Mouse (Mus musculus) liver, embryonic 13.5 days (tissue): ENCODE measurements around the gene Ctbp2. TPM values are rescaled to one million over a fixed set of nuclear protein-coding genes. Genes with fewer than 3 reads are reported as not detected.
A peak's percentile ranks its signal among the peaks of the same experiment; 100 is the strongest.

Experiments used
- ATAC-seq: fragments of 200-750 bp; cut with Nextera tagmentation; 2 replicates; pipeline ENCODE4 v1.8.0; 2017; ENCODE audit warnings: low read depth, mild to moderate bottlenecking, moderate number of reproducible peaks, moderate library complexity
- DNase-seq: peaks from one replicate; pipeline ENCODE4 v3.0.0; 2022
- H3K27ac ChIP-seq: fragments of 300-500 bp; sonication (generic); 2 replicates; pipeline ENCODE4 v1.5.1; 2015; ENCODE audit warnings: moderate library complexity, mild to moderate bottlenecking, inconsistent platforms
- H3K27me3 ChIP-seq: fragments of 300-500 bp; sonication (generic); 2 replicates; pipeline ENCODE4 v1.6.1; 2015; ENCODE audit warnings: mild to moderate bottlenecking, inconsistent platforms
- H3K36me3 ChIP-seq: fragments of 300-500 bp; sonication (generic); 2 replicates; pipeline ENCODE4 v1.6.1; 2015; ENCODE audit warnings: mild to moderate bottlenecking, inconsistent platforms
- H3K4me1 ChIP-seq: fragments of 300-500 bp; sonication (generic); replicated peaks from 2 replicates; pipeline ENCODE4 v1.6.1; 2015; ENCODE audit warnings: inconsistent platforms
- H3K4me2 ChIP-seq: fragments of 300-500 bp; sonication (generic); 2 replicates; pipeline ENCODE4 v1.6.1; 2015; ENCODE audit warnings: inconsistent platforms, mild to moderate bottlenecking, moderate library complexity
- H3K4me3 ChIP-seq: fragments of 300-500 bp; sonication (generic); replicated peaks from 2 replicates; pipeline ENCODE4 v1.5.1; 2015; ENCODE audit warnings: mild to moderate bottlenecking, inconsistent platforms
- H3K9ac ChIP-seq: fragments of 300-500 bp; sonication (generic); 2 replicates; pipeline ENCODE4 v1.6.1; 2015; ENCODE audit warnings: mild to moderate bottlenecking, inconsistent platforms
- H3K9me3 ChIP-seq: fragments of 300-500 bp; sonication (generic); replicated peaks from 2 replicates; pipeline ENCODE4 v1.6.1; 2016; ENCODE audit warnings: inconsistent platforms
- WGBS: fragments of 180-500 bp; shearing (Covaris S2); methylation state at CpG from one replicate; pipeline ENCODE4 v1.1.7; 2015; ENCODE audit not compliant: insufficient replicate concordance; 5-methylcytosine and 5-hydroxymethylcytosine counted together
- polyA plus RNA-seq: library from polyadenylated mRNA; unstranded; fragments of >200 nt; fragmentation: Nextera tagmentation; extraction: Ambion mirVana; gene quantifications from 2 replicates; pipeline ENCODE4 v1.2.1, GENCODE M21; 2015

Gene Ctbp2
- polyA plus RNA-seq: 11.4 and 13.9 TPM in 2 replicates

- H3K27me3 ChIP-seq: peaks cover 69% of the 10 kb centered on the region
- DNase-seq: peak; percentile 67
These were observed at the start of gene Ctbp2 for GRCm38 (mm10) chr7:133123999-133124700. Gene Ctbp2, minus strand, starts transcription at chr7:133124354.

GRCm38 (mm10) chr7:133171403-133172032 lies 47.4 kb upstream of the Ctbp2 start:
- Histone ChIP-seq H3K36me3 (no peaks in the 10 kb centered on the region), H3K4me3 (no peak overlapping the region), H3K27me3 (no peaks in the 10 kb centered on the region), H3K9ac (no peak overlapping the region), H3K9me3 (no peaks in the 10 kb centered on the region), H3K4me2 (no peak overlapping the region), H3K27ac (no peak overlapping the region), H3K4me1 (peaks cover 2% of the 10 kb centered on the region; the same call in 1 of the 2 replicates)
- no peak for DNase-seq
- 67% methylated on average over 4 of the region's 4 CpGs for WGBS
- no peak for ATAC-seq

More at GRCm38 (mm10) chr7:133123999-133124700, at the start of gene Ctbp2:
- Histone ChIP-seq H3K4me1 (peaks cover 37% of the 10 kb centered on the region), H3K9me3 (no peaks in the 10 kb centered on the region), H3K9ac (peak within 1 kb of the TSS; percentile 79), H3K4me3 (peak within 1 kb of the TSS; percentile 76), H3K36me3 (no peaks in the 10 kb centered on the region), H3K4me2 (peak within 1 kb of the TSS; percentile 88), H3K27ac (peak within 1 kb of the TSS; percentile 84)
- WGBS: under 1% methylated on average over 59 of the region's 59 CpGs
- ATAC-seq: peak; percentile 86

- ATAC-seq (no peak), DNase-seq (no peak)
- Histone ChIP-seq H3K27ac (no peak overlapping the region), H3K4me2 (no peak overlapping the region), H3K9me3 (no peaks in the 10 kb centered on the region), H3K27me3 (no peaks in the 10 kb centered on the region), H3K4me3 (no peak overlapping the region), H3K4me1 (no peaks in the 10 kb centered on the region), H3K36me3 (no peaks in the 10 kb centered on the region), H3K9ac (no peak overlapping the region)
- 78% methylated on average over 3 of the region's 3 CpGs for WGBS
These were observed 44.8 kb upstream of the Ctbp2 start for GRCm38 (mm10) chr7:133168928-133169327.

GRCm38 (mm10) chr7:133167903-133168302 lies 43.7 kb upstream of the Ctbp2 start:
- Histone ChIP-seq H3K4me1 (0 out of 2 replicates have a peak, but pooled peaks cover 2% of the 10 kb centered on the region), H3K27ac (no peak overlapping the region), H3K36me3 (no peaks in the 10 kb centered on the region), H3K4me2 (no peak overlapping the region), H3K9me3 (no peaks in the 10 kb centered on the region), H3K9ac (no peak overlapping the region), H3K27me3 (no peaks in the 10 kb centered on the region), H3K4me3 (no peak overlapping the region)
- WGBS: 76% methylated on average over 2 of the region's 2 CpGs
- no peak for DNase-seq
- ATAC-seq: no peak

GRCm38 (mm10) chr7:133164770-133165169 lies 40.6 kb upstream of the Ctbp2 start:
- WGBS: 58% methylated on average over 2 of the region's 2 CpGs
- Histone ChIP-seq H3K4me1 (0 out of 2 replicates have a peak, but pooled peaks cover 3% of the 10 kb centered on the region), H3K27ac (no peak overlapping the region), H3K9me3 (no peaks in the 10 kb centered on the region), H3K9ac (no peak overlapping the region), H3K27me3 (no peaks in the 10 kb centered on the region), H3K36me3 (no peaks in the 10 kb centered on the region), H3K4me2 (no peak overlapping the region), H3K4me3 (no peak overlapping the region)
- ATAC-seq (no peak), DNase-seq (no peak)

- H3K4me1 ChIP-seq: 0 out of 2 replicates have a peak, but pooled peaks cover 3% of the 10 kb centered on the region
- ATAC-seq: no peak
- no peaks in the 10 kb centered on the region for H3K27me3 ChIP-seq
- no peak overlapping the region for H3K27ac ChIP-seq
- H3K9me3 ChIP-seq: no peaks in the 10 kb centered on the region
- no peak for DNase-seq
- H3K9ac ChIP-seq: no peak overlapping the region
- H3K4me2 ChIP-seq: no peak overlapping the region
- H3K36me3 ChIP-seq: no peaks in the 10 kb centered on the region
- H3K4me3 ChIP-seq: no peak overlapping the region
- WGBS: 50% methylated on average over 5 of the region's 5 CpGs
These were observed 38.9 kb upstream of the Ctbp2 start for GRCm38 (mm10) chr7:133163011-133163410.

GRCm38 (mm10) chr7:133162131-133162530 lies 38.0 kb upstream of the Ctbp2 start:
- Histone ChIP-seq H3K27ac (no peak overlapping the region), H3K9ac (no peak overlapping the region), H3K4me3 (no peak overlapping the region), H3K4me1 (0 out of 2 replicates have a peak, but pooled peaks cover 3% of the 10 kb centered on the region), H3K36me3 (no peaks in the 10 kb centered on the region), H3K27me3 (no peaks in the 10 kb centered on the region), H3K4me2 (no peak overlapping the region), H3K9me3 (no peaks in the 10 kb centered on the region)
- 13% methylated on average over 2 of the region's 2 CpGs for WGBS
- DNase-seq (no peak), ATAC-seq (no peak)

- H3K4me3 ChIP-seq: no peak overlapping the region
- no peak overlapping the region for H3K4me2 ChIP-seq
- DNase-seq: no peak
- ATAC-seq: no peak
- WGBS: 63% methylated on average over 7 of the region's 7 CpGs
- H3K27me3 ChIP-seq: no peaks in the 10 kb centered on the region
- H3K9me3 ChIP-seq: no peaks in the 10 kb centered on the region
- H3K4me1 ChIP-seq: 0 out of 2 replicates have a peak, but pooled peaks cover 3% of the 10 kb centered on the region
- no peak overlapping the region for H3K27ac ChIP-seq
- H3K9ac ChIP-seq: no peak overlapping the region
- H3K36me3 ChIP-seq: no peaks in the 10 kb centered on the region
These were observed 37.4 kb upstream of the Ctbp2 start for GRCm38 (mm10) chr7:133161362-133162080.

- Histone ChIP-seq H3K27ac (no peak overlapping the region), H3K27me3 (no peaks in the 10 kb centered on the region), H3K4me3 (no peak overlapping the region), H3K9me3 (no peaks in the 10 kb centered on the region), H3K36me3 (no peaks in the 10 kb centered on the region), H3K4me1 (0 out of 2 replicates have a peak, but pooled peaks cover 3% of the 10 kb centered on the region), H3K4me2 (no peak overlapping the region), H3K9ac (no peak overlapping the region)
- DNase-seq (no peak), ATAC-seq (no peak)
- 64% methylated on average over 3 of the region's 3 CpGs for WGBS
These were observed 35.4 kb upstream of the Ctbp2 start for GRCm38 (mm10) chr7:133159519-133159918.

- DNase-seq (no peak), ATAC-seq (no peak)
- no peaks in the 10 kb centered on the region for H3K4me1 ChIP-seq
- H3K9ac ChIP-seq: no peak overlapping the region
- H3K27ac ChIP-seq: no peak overlapping the region
- 75% methylated on average over 12 of the region's 12 CpGs for WGBS
- H3K9me3 ChIP-seq: no peaks in the 10 kb centered on the region
- no peaks in the 10 kb centered on the region for H3K27me3 ChIP-seq
- H3K36me3 ChIP-seq: no peaks in the 10 kb centered on the region
- H3K4me2 ChIP-seq: no peak overlapping the region
- no peak overlapping the region for H3K4me3 ChIP-seq
These were observed 31.5 kb upstream of the Ctbp2 start for GRCm38 (mm10) chr7:133155621-133156020.

GRCm38 (mm10) chr7:133154846-133155245 lies 30.7 kb upstream of the Ctbp2 start:
- no peak overlapping the region for H3K27ac ChIP-seq
- ATAC-seq (no peak), DNase-seq (no peak)
- H3K4me1 ChIP-seq: no peaks in the 10 kb centered on the region
- 69% methylated on average over 6 of the region's 6 CpGs for WGBS
- no peaks in the 10 kb centered on the region for H3K27me3 ChIP-seq
- H3K4me2 ChIP-seq: no peak overlapping the region
- no peaks in the 10 kb centered on the region for H3K9me3 ChIP-seq
- H3K4me3 ChIP-seq: no peak overlapping the region
- no peak overlapping the region for H3K9ac ChIP-seq
- H3K36me3 ChIP-seq: no peaks in the 10 kb centered on the region
